Mouse (Mus musculus) hindbrain, embryonic 14.5 days (tissue): Measurements from ENCODE around the gene Prkcd. TPM values are rescaled to one million over a fixed set of nuclear protein-coding genes. Genes with fewer than 3 reads are reported as not detected.

Source experiments
- ATAC-seq: fragments of 200-750 bp; cut with Nextera tagmentation; 2 replicates; pipeline ENCODE4 v1.8.0; 2017; ENCODE audit warnings: moderate number of reproducible peaks, mild to moderate bottlenecking, moderate TSS enrichment, moderate library complexity; ENCODE audit not compliant: low FRiP score
- DNase-seq: peaks from one replicate; pipeline ENCODE4 v3.0.0-alpha.2; 2015; ENCODE audit warnings: low spot score
- H3K27ac ChIP-seq: fragments of 300-500 bp; sonication (generic); 2 replicates; pipeline ENCODE4 v1.5.1; 2014; ENCODE audit warnings: mild to moderate bottlenecking, moderate library complexity
- H3K27me3 ChIP-seq: fragments of 300-500 bp; sonication (generic); 2 replicates; pipeline ENCODE4 v1.6.1; 2014; ENCODE audit warnings: mild to moderate bottlenecking, low read length, mixed read lengths; ENCODE audit not compliant: control insufficient read depth, insufficient read depth
- H3K36me3 ChIP-seq: fragments of 300-500 bp; sonication (generic); replicated peaks from 2 replicates; pipeline ENCODE4 v1.6.1; 2014; ENCODE audit not compliant: control insufficient read depth, insufficient read depth
- H3K4me1 ChIP-seq: fragments of 300-500 bp; sonication (generic); replicated peaks from 2 replicates; pipeline ENCODE4 v1.6.1; 2014; ENCODE audit warnings: antibody characterized with exemption, low read length, mixed read lengths; ENCODE audit not compliant: control insufficient read depth, insufficient read depth
- H3K4me2 ChIP-seq: fragments of 300-500 bp; sonication (generic); replicated peaks from 2 replicates; pipeline ENCODE4 v1.6.1; 2014; ENCODE audit warnings: mild to moderate bottlenecking, moderate library complexity
- H3K4me3 ChIP-seq: fragments of 300-500 bp; sonication (generic); replicated peaks from 2 replicates; pipeline ENCODE4 v1.5.1; 2014; ENCODE audit warnings: mild to moderate bottlenecking, low read length
- H3K9ac ChIP-seq: fragments of 300-500 bp; sonication (generic); 2 replicates; pipeline ENCODE4 v1.6.1; 2014
- H3K9me3 ChIP-seq: fragments of 300-500 bp; sonication (generic); 2 replicates; pipeline ENCODE4 v1.6.1; 2016; ENCODE audit warnings: low read length; ENCODE audit not compliant: control insufficient read depth
- WGBS: fragments of 180-500 bp; shearing (Covaris S2); extraction: QIAGEN DNeasy Blood & Tissue Kit; methylation state at CpG from one replicate; pipeline ENCODE4 v1.1.7; 2014; 5-methylcytosine and 5-hydroxymethylcytosine counted together
- polyA plus RNA-seq: library from polyadenylated mRNA; unstranded; fragments of >200 nt; fragmentation: Nextera tagmentation; extraction: Ambion mirVana; gene quantifications from 2 replicates; pipeline ENCODE4 v1.2.1, GENCODE M21; 2014

Prkcd gene
- polyA plus RNA-seq, 1 experiment from 2014 or later = 21.1 TPM

- peaks cover 9% of the 10 kb centered on the region for H3K4me1 ChIP-seq
- ATAC-seq (no peak), DNase-seq (no peak)
- H3K27ac ChIP-seq = no peak overlapping the region
- no peak overlapping the region for H3K4me2 ChIP-seq
- no peaks in the 10 kb centered on the region for H3K36me3 ChIP-seq
- WGBS = 95% methylated on average over 3 of the region's 3 CpGs
- no peak overlapping the region for H3K4me3 ChIP-seq
- H3K27me3 ChIP-seq = no peaks in the 10 kb centered on the region
- no peaks in the 10 kb centered on the region for H3K9me3 ChIP-seq
- H3K9ac ChIP-seq = no peak overlapping the region
These were observed 29.6 kb downstream of the Prkcd start for GRCm38 (mm10) chr14:30596407-30596806.

- Histone ChIP-seq H3K36me3 (no peaks in the 10 kb centered on the region), H3K9ac (no peak overlapping the region), H3K4me1 (peaks cover 9% of the 10 kb centered on the region), H3K27me3 (no peaks in the 10 kb centered on the region), H3K4me2 (no peak overlapping the region), H3K27ac (no peak overlapping the region), H3K4me3 (no peak overlapping the region), H3K9me3 (no peaks in the 10 kb centered on the region)
- no peak for ATAC-seq
- WGBS = 86% methylated on average over 8 of the region's 8 CpGs
- DNase-seq = no peak
These were observed 30.3 kb downstream of the Prkcd start for GRCm38 (mm10) chr14:30595576-30596313.

GRCm38 (mm10) chr14:30594092-30594695 lies 31.8 kb downstream of the Prkcd start:
- H3K4me3 ChIP-seq = no peak overlapping the region
- no peak overlapping the region for H3K9ac ChIP-seq
- ATAC-seq = peak; percentile 68
- no peak for DNase-seq
- no peak overlapping the region for H3K4me2 ChIP-seq
- H3K9me3 ChIP-seq = no peaks in the 10 kb centered on the region
- H3K4me1 ChIP-seq = peaks cover 9% of the 10 kb centered on the region
- 25% methylated on average over 7 of the region's 7 CpGs for whole genome bisulfite sequencing
- no peaks in the 10 kb centered on the region for H3K36me3 ChIP-seq
- no peaks in the 10 kb centered on the region for H3K27me3 ChIP-seq
- H3K27ac ChIP-seq = peak overlapping the region; percentile 48; the same call in 1 of the 2 replicates

GRCm38 (mm10) chr14:30593279-30594091 lies 32.5 kb downstream of the Prkcd start:
- H3K4me3 ChIP-seq = no peak overlapping the region
- no peaks in the 10 kb centered on the region for H3K27me3 ChIP-seq
- ATAC-seq = peak; percentile 49; the same call in 1 of the 2 replicates
- H3K9ac ChIP-seq = no peak overlapping the region
- H3K36me3 ChIP-seq = no peaks in the 10 kb centered on the region
- no peak overlapping the region for H3K4me2 ChIP-seq
- peaks cover 9% of the 10 kb centered on the region for H3K4me1 ChIP-seq
- no peaks in the 10 kb centered on the region for H3K9me3 ChIP-seq
- peak overlapping the region; percentile 48 for H3K27ac ChIP-seq
- peak; percentile 67 for DNase-seq
- WGBS = 35% methylated on average over 11 of the region's 11 CpGs

- Histone ChIP-seq H3K4me2 (no peak overlapping the region), H3K9ac (no peak overlapping the region), H3K36me3 (no peaks in the 10 kb centered on the region), H3K27me3 (no peaks in the 10 kb centered on the region), H3K4me3 (no peak overlapping the region), H3K4me1 (peaks cover 18% of the 10 kb centered on the region), H3K27ac (no peak overlapping the region), H3K9me3 (no peaks in the 10 kb centered on the region)
- WGBS = 12% methylated on average over 6 of the region's 6 CpGs
- ATAC-seq (no peak), DNase-seq (peak; percentile 70)
These were observed 34.6 kb downstream of the Prkcd start for GRCm38 (mm10) chr14:30591417-30591816.

- no peaks in the 10 kb centered on the region for H3K9me3 ChIP-seq
- H3K9ac ChIP-seq = no peak overlapping the region
- H3K27me3 ChIP-seq = no peaks in the 10 kb centered on the region
- no peak overlapping the region for H3K4me2 ChIP-seq
- DNase-seq (no peak), ATAC-seq (no peak)
- peaks cover 21% of the 10 kb centered on the region for H3K4me1 ChIP-seq
- H3K36me3 ChIP-seq = no peaks in the 10 kb centered on the region
- H3K4me3 ChIP-seq = no peak overlapping the region
- WGBS = 75% methylated on average over 7 of the region's 7 CpGs
- H3K27ac ChIP-seq = no peak overlapping the region
These were observed 35.1 kb downstream of the Prkcd start for GRCm38 (mm10) chr14:30590918-30591317.

GRCm38 (mm10) chr14:30590041-30590645 lies 35.9 kb downstream of the Prkcd start:
- Histone ChIP-seq H3K9ac (no peak overlapping the region), H3K4me1 (peaks cover 21% of the 10 kb centered on the region), H3K27ac (no peak overlapping the region), H3K9me3 (no peaks in the 10 kb centered on the region), H3K4me2 (no peak overlapping the region), H3K27me3 (no peaks in the 10 kb centered on the region), H3K4me3 (no peak overlapping the region), H3K36me3 (no peaks in the 10 kb centered on the region)
- no peak for DNase-seq
- no peak for ATAC-seq
- 50% methylated on average over 11 of the region's 11 CpGs for WGBS

GRCm38 (mm10) chr14:30586780-30587461 lies 39.1 kb downstream of the Prkcd start:
- H3K9ac ChIP-seq = no peak overlapping the region
- 44% methylated on average over 7 of the region's 7 CpGs for WGBS
- H3K4me2 ChIP-seq = no peak overlapping the region
- H3K4me3 ChIP-seq = no peak overlapping the region
- H3K27me3 ChIP-seq = no peaks in the 10 kb centered on the region
- DNase-seq (peak; percentile 59), ATAC-seq (peak; percentile 68; the same call in 1 of the 2 replicates)
- no peaks in the 10 kb centered on the region for H3K9me3 ChIP-seq
- H3K36me3 ChIP-seq = no peaks in the 10 kb centered on the region
- H3K4me1 ChIP-seq = peaks cover 11% of the 10 kb centered on the region
- peak overlapping the region; percentile 41; the same call in 1 of the 2 replicates for H3K27ac ChIP-seq
